Mouse (Mus musculus) limb, embryonic 14.5 days (tissue): ENCODE data around the gene Xylt1. TPM values are rescaled to one million over a fixed set of nuclear protein-coding genes. Genes with fewer than 3 reads are reported as not detected.

Experiments used
- ATAC-seq: fragments of 200-750 bp; cut with Nextera tagmentation; 2 replicates; pipeline ENCODE4 v1.8.0; 2017; ENCODE audit warnings: low read depth, moderate number of reproducible peaks, moderate TSS enrichment; ENCODE audit not compliant: low FRiP score
- DNase-seq: peaks from one replicate; pipeline ENCODE4 v3.0.0-alpha.2; 2015; ENCODE audit warnings: low spot score
- H3K27ac ChIP-seq: fragments of 300-500 bp; sonication (generic); replicated peaks from 2 replicates; pipeline ENCODE4 v1.5.1; 2014; ENCODE audit warnings: low read depth, mild to moderate bottlenecking, low read length, moderate library complexity, mixed read lengths
- H3K27me3 ChIP-seq: fragments of 300-500 bp; sonication (generic); 2 replicates; pipeline ENCODE4 v1.6.1; 2014; ENCODE audit warnings: low read length, mixed read lengths; ENCODE audit not compliant: control insufficient read depth, insufficient read depth
- H3K36me3 ChIP-seq: fragments of 300-500 bp; sonication (generic); 2 replicates; pipeline ENCODE4 v1.6.1; 2014; ENCODE audit warnings: mild to moderate bottlenecking, low read length, moderate library complexity, mixed read lengths; ENCODE audit not compliant: control insufficient read depth, insufficient read depth
- H3K4me1 ChIP-seq: fragments of 300-500 bp; sonication (generic); 2 replicates; pipeline ENCODE4 v1.6.1; 2014; ENCODE audit warnings: antibody characterized with exemption, low read length, mixed read lengths; ENCODE audit not compliant: control insufficient read depth, insufficient read depth
- H3K4me2 ChIP-seq: fragments of 300-500 bp; sonication (generic); replicated peaks from 2 replicates; pipeline ENCODE4 v1.6.1; 2014; ENCODE audit warnings: low read depth, mild to moderate bottlenecking, low read length, moderate library complexity; ENCODE audit not compliant: severe bottlenecking
- H3K4me3 ChIP-seq: fragments of 300-500 bp; sonication (generic); replicated peaks from 2 replicates; pipeline ENCODE4 v1.5.1; 2014; ENCODE audit warnings: low read length
- H3K9ac ChIP-seq: fragments of 300-500 bp; sonication (generic); 2 replicates; pipeline ENCODE4 v1.6.1; 2014; ENCODE audit warnings: mild to moderate bottlenecking, low read depth, low read length, moderate library complexity; ENCODE audit not compliant: severe bottlenecking
- H3K9me3 ChIP-seq: fragments of 300-500 bp; sonication (generic); 2 replicates; pipeline ENCODE4 v1.6.1; 2016; ENCODE audit warnings: low read length; ENCODE audit not compliant: control insufficient read depth
- POLR2A ChIP-seq: fragments of 200-500 bp; IDR thresholded peaks from 2 replicates; pipeline ENCODE4 v1.8.0; 2012; ENCODE audit warnings: inconsistent platforms, mild to moderate bottlenecking, moderate library complexity, borderline replicate concordance; ENCODE audit not compliant: insufficient read depth, insufficient read length; ENCODE audit errors: extremely low read depth
- WGBS: fragments of 180-500 bp; shearing (Covaris S2); extraction: QIAGEN DNeasy Blood & Tissue Kit; methylation state at CpG from one replicate; pipeline ENCODE4 v1.1.7; 2014; 5-methylcytosine and 5-hydroxymethylcytosine counted together
- polyA plus RNA-seq, 2 experiments: library from polyadenylated mRNA; depleted of rRNA in 1 of 2; stranded (reverse) in 1 of 2; unstranded in 1 of 2; fragments of >200 nt; fragmentation: Nextera tagmentation in 1 of 2; extraction: Ambion mirVana in 1 of 2; gene quantifications; 2 replicates each; pipeline versions ENCODE4 v1.2.1 to v1.2.3; 2012 to 2014

The Xylt1 gene
- polyA plus RNA-seq, 2 experiments, result 4.2 to 9.9 TPM

DNA sequence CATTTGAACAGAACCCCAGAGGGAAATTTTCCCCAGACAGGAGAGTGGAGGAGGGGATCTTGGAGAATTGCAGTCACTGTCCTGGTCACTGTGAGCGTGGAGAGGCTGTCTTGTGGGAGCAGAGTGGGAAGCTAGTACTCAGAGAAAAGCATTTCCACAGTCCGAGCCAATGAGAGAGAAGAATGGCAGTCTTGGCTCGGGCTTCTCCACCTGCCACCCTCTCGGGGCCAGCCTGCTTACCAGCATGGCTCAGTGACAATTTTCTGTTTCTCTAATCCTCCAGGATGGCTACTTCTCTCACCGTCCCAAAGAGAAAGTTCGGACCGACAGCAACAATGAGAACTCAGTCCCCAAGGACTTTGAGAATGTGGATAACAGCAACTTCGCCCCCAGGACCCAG, 167.5 kb downstream of the Xylt1 start:
- no peak for TF ChIP-seq POLR2A
- DNase-seq, result no peak
- H3K9ac ChIP-seq, result no peak overlapping the region
- H3K4me3 ChIP-seq, result no peak overlapping the region
- peaks cover 4% of the 10 kb centered on the region; the same call in 1 of the 2 replicates for H3K4me1 ChIP-seq
- H3K36me3 ChIP-seq, result no peaks in the 10 kb centered on the region
- no peak for ATAC-seq
- H3K27ac ChIP-seq, result no peak overlapping the region
- WGBS, result 74% methylated on average over 8 of the region's 8 CpGs
- H3K27me3 ChIP-seq, result no peaks in the 10 kb centered on the region
- H3K9me3 ChIP-seq, result no peaks in the 10 kb centered on the region
- H3K4me2 ChIP-seq, result no peak overlapping the region

DNA sequence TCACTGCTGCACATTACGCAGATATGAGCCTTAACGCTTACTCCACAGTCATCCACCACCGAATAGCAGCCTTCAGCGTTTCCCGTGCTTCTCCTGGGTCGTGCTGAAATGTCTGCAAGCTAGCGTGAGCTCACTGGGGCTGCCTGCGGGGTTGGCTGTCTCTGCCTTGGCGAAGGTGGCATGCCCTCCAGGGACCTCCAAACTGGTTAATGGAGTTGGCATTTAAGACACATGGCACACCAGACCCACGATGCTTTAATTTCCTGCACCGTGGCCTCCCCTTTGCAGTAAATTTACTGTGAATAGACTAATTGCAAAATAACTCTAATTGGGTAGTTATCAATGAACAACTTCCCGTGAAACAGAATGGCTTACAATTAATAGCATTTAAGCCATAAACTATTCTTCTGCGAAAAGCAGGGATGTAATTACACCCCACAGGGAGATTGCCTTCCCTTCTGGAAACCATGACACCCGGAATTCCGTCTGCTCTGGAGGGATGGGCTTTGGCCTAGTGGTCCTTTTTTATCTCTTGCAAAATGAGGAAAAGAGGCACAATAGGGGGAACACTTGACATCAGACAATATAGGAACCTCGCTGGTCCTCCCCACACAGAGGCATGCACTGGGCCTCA, 170.3 kb downstream of the Xylt1 start:
- H3K27ac ChIP-seq, result no peak overlapping the region
- no peak overlapping the region for H3K4me3 ChIP-seq
- ATAC-seq (no peak), DNase-seq (no peak)
- no peak overlapping the region for H3K4me2 ChIP-seq
- WGBS, result 28% methylated on average over 16 of the region's 16 CpGs
- H3K36me3 ChIP-seq, result no peaks in the 10 kb centered on the region
- H3K9me3 ChIP-seq, result no peaks in the 10 kb centered on the region
- TF ChIP-seq POLR2A, result no peak
- H3K4me1 ChIP-seq, result peaks cover 9% of the 10 kb centered on the region
- no peak overlapping the region for H3K9ac ChIP-seq
- H3K27me3 ChIP-seq, result no peaks in the 10 kb centered on the region

DNA sequence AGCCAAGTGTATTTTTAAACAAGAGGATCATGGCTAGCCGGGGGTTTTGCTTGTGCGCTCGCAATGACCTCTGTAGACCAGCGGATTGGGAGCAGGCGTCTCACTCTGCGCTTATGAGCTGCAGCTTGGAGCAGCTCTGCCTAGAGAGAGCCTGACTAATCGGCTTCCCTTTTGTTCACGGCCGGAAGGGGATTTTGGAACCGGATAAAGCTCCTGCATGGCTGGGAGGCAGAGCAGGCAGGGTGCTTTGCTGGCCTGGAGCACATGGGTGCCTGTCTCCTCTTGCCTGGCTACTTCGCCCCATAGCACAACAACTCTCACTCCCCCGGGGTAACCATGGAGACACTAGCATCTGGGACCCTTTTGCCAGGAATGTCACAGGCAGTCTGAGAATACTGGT, 172.4 kb downstream of the Xylt1 start:
- Histone ChIP-seq H3K4me2 (no peak overlapping the region), H3K4me1 (peaks cover 22% of the 10 kb centered on the region), H3K36me3 (no peaks in the 10 kb centered on the region), H3K9me3 (no peaks in the 10 kb centered on the region), H3K9ac (no peak overlapping the region), H3K4me3 (no peak overlapping the region), H3K27ac (no peak overlapping the region), H3K27me3 (no peaks in the 10 kb centered on the region)
- ATAC-seq, result no peak
- no peak for DNase-seq
- TF ChIP-seq POLR2A, result no peak
- 58% methylated on average over 12 of the region's 12 CpGs for WGBS

DNA sequence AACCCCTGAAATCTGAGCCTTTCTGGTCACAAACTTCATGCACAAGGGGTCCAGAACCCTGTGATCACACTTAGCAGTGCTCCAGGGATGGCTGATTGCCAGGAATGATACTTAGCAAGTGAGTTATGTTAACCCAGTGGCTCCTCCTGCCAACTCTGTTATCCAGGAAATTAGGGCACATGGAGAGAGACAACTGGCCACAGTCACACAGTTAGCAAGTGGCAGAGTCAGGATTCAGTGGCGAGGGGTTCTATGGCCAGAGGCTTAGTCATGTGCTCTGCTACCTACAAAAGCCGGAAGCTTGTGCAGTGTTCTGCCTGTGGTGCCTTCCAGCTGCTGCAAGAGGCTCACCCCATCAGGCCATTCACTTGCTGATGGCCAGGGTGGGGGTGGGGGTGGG, 175.0 kb downstream of the Xylt1 start:
- Histone ChIP-seq H3K9ac (no peak overlapping the region), H3K4me3 (no peak overlapping the region), H3K27ac (no peak overlapping the region), H3K9me3 (no peaks in the 10 kb centered on the region), H3K4me2 (no peak overlapping the region), H3K4me1 (peaks cover 21% of the 10 kb centered on the region), H3K36me3 (no peaks in the 10 kb centered on the region), H3K27me3 (no peaks in the 10 kb centered on the region)
- peak; percentile 28 for DNase-seq
- no peak for TF ChIP-seq POLR2A
- WGBS, result 28% methylated on average over 2 of the region's 2 CpGs
- no peak for ATAC-seq

DNA sequence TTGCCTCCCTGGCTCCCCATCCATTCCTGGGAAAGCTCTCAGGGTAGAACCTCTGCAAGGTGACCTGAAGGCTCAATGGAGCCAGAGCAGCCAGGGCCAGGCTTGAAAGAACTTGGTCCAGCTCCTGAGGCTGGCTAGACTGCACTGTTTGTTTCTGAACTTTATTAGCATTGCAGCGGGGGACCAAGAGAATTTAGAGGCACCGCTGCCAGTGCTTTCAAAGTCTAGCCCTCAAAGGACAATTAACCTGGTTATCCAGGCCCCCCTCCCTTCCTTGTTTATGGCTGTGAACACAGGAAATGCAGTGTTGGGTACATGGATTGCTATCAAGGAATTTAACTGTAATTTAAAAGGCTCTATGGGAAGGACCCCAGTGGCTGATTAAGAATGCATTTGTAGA, 177.4 kb downstream of the Xylt1 start:
- Histone ChIP-seq H3K4me3 (no peak overlapping the region), H3K4me2 (no peak overlapping the region), H3K36me3 (no peaks in the 10 kb centered on the region), H3K9me3 (no peaks in the 10 kb centered on the region), H3K27me3 (no peaks in the 10 kb centered on the region), H3K27ac (no peak overlapping the region), H3K9ac (no peak overlapping the region), H3K4me1 (peaks cover 21% of the 10 kb centered on the region)
- DNase-seq, result peak; percentile 36
- ATAC-seq, result peak; percentile 34; the same call in 1 of the 2 replicates
- whole genome bisulfite sequencing, result 31% methylated on average over 2 of the region's 2 CpGs
- no peak for TF ChIP-seq POLR2A

DNA sequence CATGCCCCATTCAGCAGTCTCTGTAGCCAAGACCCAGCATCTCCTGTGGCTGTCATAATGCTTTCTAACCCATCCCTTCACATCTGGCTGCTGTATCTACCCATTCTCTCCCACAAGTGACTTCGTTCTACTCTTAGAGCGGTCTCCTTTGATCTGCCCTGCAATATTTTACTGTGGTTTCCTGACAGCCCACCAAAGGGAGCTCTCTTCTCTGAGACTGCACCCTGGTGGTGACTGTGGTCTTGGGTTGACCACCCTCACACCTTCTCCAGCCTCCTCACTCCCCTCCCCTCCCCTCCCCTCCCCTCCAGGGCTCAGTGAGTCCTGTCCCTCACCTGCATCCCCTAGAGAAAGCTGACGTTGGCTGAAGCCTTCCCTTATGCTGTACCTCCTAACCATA, 178.3 kb downstream of the Xylt1 start:
- Histone ChIP-seq H3K4me2 (no peak overlapping the region), H3K4me1 (peaks cover 21% of the 10 kb centered on the region), H3K36me3 (no peaks in the 10 kb centered on the region), H3K27ac (no peak overlapping the region), H3K9ac (no peak overlapping the region), H3K9me3 (no peaks in the 10 kb centered on the region), H3K4me3 (no peak overlapping the region), H3K27me3 (no peaks in the 10 kb centered on the region)
- TF ChIP-seq POLR2A, result no peak
- 50% methylated on average over 3 of the region's 3 CpGs for WGBS
- ATAC-seq (no peak), DNase-seq (no peak)
